Mouse (Mus musculus) E14TG2a.4 (cell line): ENCODE results near the gene Lep.

Experiments
- H3K27me3 ChIP-seq: 2 replicates; pipeline ENCODE4 v1.6.1; 2014; ENCODE audit warnings: low read length, control low read depth; ENCODE audit not compliant: insufficient read depth
- H3K36me3 ChIP-seq: 2 replicates; pipeline ENCODE4 v1.6.1; 2014; ENCODE audit warnings: low read length, control low read depth; ENCODE audit not compliant: insufficient read depth
- H3K4me1 ChIP-seq: replicated peaks from 2 replicates; pipeline ENCODE4 v1.6.1; 2014; ENCODE audit warnings: low read depth, low read length, control low read depth
- H3K4me3 ChIP-seq: replicated peaks from 2 replicates; pipeline ENCODE4 v1.5.1; 2014; ENCODE audit warnings: mild to moderate bottlenecking, low read length
- H3K9me3 ChIP-seq: 2 replicates; pipeline ENCODE4 v1.6.1; 2014; ENCODE audit warnings: low read length, control low read depth
- CTCF ChIP-seq: conservative IDR thresholded peaks from 2 replicates; pipeline ENCODE4 v1.5.1; 2014; ENCODE audit warnings: low read length
- NANOG ChIP-seq: IDR thresholded peaks from 2 replicates; pipeline ENCODE4 v1.6.1; 2014; ENCODE audit warnings: borderline replicate concordance, low read length, mixed read lengths
- POU5F1 ChIP-seq: IDR thresholded peaks from 2 replicates; pipeline ENCODE4 v1.6.1; 2014; ENCODE audit warnings: low read length, borderline replicate concordance

The Lep gene

GRCm38 (mm10) chr6:29087921-29088709, 28.1 kb downstream of the Lep start:
- no peaks in the 10 kb centered on the region for H3K36me3 ChIP-seq
- no peaks in the 10 kb centered on the region for H3K27me3 ChIP-seq
- H3K4me1 ChIP-seq = peaks cover 8% of the 10 kb centered on the region
- TF ChIP-seq POU5F1 (no peak), CTCF (no peak), NANOG (no peak)
- no peak overlapping the region for H3K4me3 ChIP-seq
- H3K9me3 ChIP-seq = peaks cover 16% of the 10 kb centered on the region

DNA sequence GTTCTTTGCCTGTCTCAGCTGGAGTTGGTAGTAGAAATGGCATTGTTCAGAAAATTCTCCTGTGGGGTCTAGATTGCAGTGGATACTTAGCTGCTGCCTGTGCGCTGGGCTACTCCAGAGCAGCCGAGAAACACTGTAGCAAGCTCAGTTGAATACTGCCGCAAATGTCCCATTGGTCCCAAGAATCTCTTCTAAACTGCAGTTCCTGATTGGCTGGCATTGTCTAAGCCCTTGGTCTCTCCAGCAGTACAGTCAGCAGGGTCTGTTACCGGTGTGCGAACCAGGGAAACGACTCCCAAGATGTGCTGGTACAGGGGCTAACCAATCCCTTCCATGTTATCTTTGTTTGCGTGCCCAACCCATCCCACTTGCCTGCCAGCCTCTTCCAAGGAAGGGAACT, 32.2 kb downstream of the Lep start:
- TF ChIP-seq POU5F1 = no peak
- Histone ChIP-seq H3K9me3 (peaks cover 24% of the 10 kb centered on the region), H3K4me1 (no peaks in the 10 kb centered on the region), H3K4me3 (no peak overlapping the region), H3K36me3 (no peaks in the 10 kb centered on the region), H3K27me3 (no peaks in the 10 kb centered on the region)

DNA sequence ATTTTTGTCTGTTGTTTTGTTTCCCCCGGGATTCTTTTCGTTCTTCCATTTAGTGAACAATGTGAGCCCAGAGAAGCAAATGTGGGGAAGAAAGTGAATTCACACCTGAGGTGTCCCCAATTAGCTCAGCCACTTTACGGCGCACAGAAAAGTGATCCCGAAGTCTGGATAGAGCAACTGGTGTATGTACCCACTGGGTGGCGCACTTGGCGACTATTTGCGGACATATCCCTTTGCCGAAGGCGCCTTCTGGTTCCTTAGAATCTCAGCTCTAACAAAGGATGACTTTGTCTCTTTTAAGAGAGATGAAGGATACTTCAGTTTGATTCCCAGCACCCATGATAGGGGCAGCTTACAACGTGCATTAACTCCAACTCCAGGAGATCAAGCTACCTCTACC, 32.9 kb downstream of the Lep start:
- H3K27me3 ChIP-seq = no peaks in the 10 kb centered on the region
- no peak for TF ChIP-seq POU5F1
- TF ChIP-seq CTCF = no peak; the same call in 1 of the 2 replicates
- TF ChIP-seq NANOG = no peak

DNA sequence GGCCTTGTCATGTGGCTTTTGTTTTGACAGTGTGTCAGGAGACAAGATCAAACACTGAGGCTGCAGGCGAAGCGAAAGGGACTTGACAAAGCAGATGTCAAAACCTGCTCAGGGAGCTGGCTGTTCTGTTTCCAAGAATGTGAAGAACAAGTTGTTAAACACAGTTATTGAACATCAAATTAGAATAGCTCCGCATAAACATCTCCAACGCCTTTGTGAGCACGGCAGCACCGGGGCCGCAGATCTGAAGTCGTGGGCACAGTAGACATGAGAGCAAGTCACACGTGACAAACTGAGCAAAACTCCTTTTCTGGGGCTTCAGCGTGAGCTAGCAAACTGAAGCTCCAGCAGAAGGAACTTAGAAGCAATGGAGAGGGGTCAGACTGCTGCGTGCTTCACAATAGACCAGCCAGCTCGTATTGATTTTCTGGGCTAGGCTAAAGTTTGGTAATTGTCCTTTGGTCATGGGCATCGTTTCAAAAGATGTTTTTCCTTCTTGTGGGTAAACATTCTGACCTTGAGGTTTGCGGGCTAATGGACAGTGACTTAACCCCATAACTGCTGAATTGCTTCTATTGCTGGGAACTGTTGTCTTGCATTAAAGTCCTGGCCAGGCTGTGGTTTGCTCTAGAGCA, 39.6 kb downstream of the Lep start:
- no peak overlapping the region for H3K4me3 ChIP-seq
- H3K36me3 ChIP-seq = no peaks in the 10 kb centered on the region
- H3K4me1 ChIP-seq = peaks cover 3% of the 10 kb centered on the region; the same call in 1 of the 2 replicates
- TF ChIP-seq POU5F1 (no peak), NANOG (no peak), CTCF (no peak)
- no peaks in the 10 kb centered on the region for H3K27me3 ChIP-seq
- no peaks in the 10 kb centered on the region for H3K9me3 ChIP-seq

More for the DNA sequence above, 32.9 kb downstream of the Lep start:
- no peaks in the 10 kb centered on the region for H3K4me1 ChIP-seq
- no peak overlapping the region for H3K4me3 ChIP-seq
- H3K9me3 ChIP-seq = peaks cover 24% of the 10 kb centered on the region
- H3K36me3 ChIP-seq = no peaks in the 10 kb centered on the region

DNA sequence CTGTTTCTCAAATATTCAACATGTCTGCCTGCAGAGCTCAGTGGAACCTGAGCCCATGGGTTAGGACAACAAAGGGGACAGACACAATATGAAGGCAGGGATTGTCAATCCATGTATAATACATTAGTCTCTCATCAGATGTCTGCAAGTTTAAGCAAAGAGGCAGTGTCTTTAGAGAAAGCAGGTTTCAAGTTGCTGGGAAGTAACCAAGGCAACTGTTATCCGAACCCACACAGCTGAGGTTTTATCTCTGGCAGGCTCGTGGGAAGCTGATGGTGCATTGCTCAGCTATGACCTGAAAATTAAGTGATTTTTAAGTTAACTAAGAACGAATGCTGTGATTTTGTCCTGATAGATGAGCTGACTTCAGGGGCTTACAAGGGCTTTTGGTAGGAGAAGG, 40.4 kb downstream of the Lep start:
- H3K4me3 ChIP-seq = no peak overlapping the region
- no peaks in the 10 kb centered on the region for H3K36me3 ChIP-seq
- TF ChIP-seq CTCF = no peak
- no peak for TF ChIP-seq POU5F1
- no peak for TF ChIP-seq NANOG
- H3K4me1 ChIP-seq = peaks cover 3% of the 10 kb centered on the region; the same call in 1 of the 2 replicates
- H3K27me3 ChIP-seq = no peaks in the 10 kb centered on the region; the same call in 1 of the 2 replicates
- H3K9me3 ChIP-seq = no peaks in the 10 kb centered on the region

GRCm38 (mm10) chr6:29101248-29101864, 41.3 kb downstream of the Lep start:
- no peaks in the 10 kb centered on the region for H3K9me3 ChIP-seq
- TF ChIP-seq POU5F1 (no peak), CTCF (no peak), NANOG (no peak)
- no peaks in the 10 kb centered on the region for H3K36me3 ChIP-seq
- peaks cover 3% of the 10 kb centered on the region; the same call in 1 of the 2 replicates for H3K4me1 ChIP-seq
- H3K4me3 ChIP-seq = no peak overlapping the region
- H3K27me3 ChIP-seq = no peaks in the 10 kb centered on the region; the same call in 1 of the 2 replicates

DNA sequence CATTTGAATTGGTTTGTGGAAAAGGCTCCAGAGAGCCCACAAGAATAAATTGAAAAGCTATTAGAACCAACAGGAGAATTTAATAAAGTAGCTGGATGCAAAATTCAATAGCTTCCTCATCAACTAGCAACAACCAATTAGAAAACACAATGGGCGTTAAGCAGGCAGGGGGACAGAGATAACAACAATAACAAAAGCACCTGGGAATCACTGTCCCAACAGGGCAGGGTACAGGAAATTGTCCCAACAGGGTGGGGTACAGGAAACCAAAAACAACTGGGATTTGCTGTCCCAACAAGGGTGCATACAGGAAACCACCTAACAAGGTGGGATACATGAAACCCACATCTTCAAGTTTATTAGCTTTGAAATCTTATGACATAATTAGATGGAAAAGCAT, 48.4 kb downstream of the Lep start:
- Histone ChIP-seq H3K4me3 (no peak overlapping the region), H3K9me3 (peaks cover 18% of the 10 kb centered on the region), H3K4me1 (peaks cover 19% of the 10 kb centered on the region), H3K36me3 (no peaks in the 10 kb centered on the region), H3K27me3 (no peaks in the 10 kb centered on the region; the same call in 1 of the 2 replicates)
- no peak for TF ChIP-seq NANOG
- TF ChIP-seq POU5F1 = no peak
- no peak for TF ChIP-seq CTCF

DNA sequence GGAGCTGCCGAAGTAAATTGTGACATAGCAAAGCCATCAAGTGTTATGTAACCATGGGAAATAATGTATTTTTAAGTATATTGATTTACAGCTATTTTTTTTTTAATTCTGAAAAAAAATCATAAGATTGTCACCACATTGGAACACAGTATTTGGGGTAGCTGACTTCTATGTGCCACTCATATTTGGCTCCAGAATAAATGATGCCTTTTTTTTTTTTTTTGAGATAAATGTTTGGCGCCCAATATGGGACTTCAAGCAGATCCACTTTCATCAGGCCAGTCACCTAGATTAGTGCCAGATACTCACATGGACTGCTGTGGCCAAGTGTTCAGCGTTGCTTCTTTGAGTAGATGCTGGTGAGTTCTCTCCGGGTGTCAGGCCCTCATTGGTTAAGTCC, 51.5 kb downstream of the Lep start:
- Histone ChIP-seq H3K4me3 (no peak overlapping the region), H3K36me3 (no peaks in the 10 kb centered on the region), H3K4me1 (peaks cover 34% of the 10 kb centered on the region), H3K9me3 (peaks cover 18% of the 10 kb centered on the region), H3K27me3 (no peaks in the 10 kb centered on the region)
- TF ChIP-seq POU5F1 (no peak), CTCF (no peak), NANOG (no peak)
